Mouse (Mus musculus) layer of hippocampus, adult 9-11 months (tissue): ENCODE measurements around the gene Gm20481.
"Not testable (repeated sequence)": the region's sequence is repeated elsewhere in the genome, so short reads cannot be mapped to it uniquely, and the experiment has no call there.

Source experiments
- DNase-seq: peaks from one replicate; pipeline ENCODE4 v3.0.0; 2022

Gm20481 gene

DNA sequence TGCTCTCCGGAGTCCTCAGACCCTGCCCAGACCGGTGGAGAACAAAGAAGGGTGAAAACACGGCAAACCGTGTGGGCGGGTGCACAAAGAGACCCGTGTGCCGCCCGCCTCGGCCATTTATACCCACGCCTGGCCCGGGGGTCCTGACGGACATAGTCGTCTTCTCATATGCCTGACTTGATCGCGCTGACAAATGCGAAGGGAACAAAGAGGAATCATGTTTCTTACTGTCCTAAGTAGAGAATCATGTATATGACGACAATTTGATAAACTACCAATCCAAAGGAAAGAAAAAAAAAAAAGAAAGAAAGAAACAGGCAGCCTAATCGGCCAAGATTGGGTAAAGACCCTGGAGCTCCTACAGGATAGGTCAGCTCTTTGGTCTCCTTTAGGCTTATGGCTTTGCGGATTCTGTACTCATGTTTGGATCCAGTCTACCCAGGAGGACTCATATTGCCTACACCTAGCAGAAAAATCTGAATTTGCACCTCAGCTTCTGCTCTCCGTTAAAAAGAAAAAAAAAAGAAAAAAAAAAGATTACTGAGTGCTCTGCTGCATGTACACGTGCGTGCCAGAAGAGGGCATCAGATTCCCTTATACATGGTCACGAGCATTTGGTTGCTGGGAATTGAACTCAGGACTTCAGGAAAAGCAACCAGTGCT, 17.2 kb upstream of the Gm20481 start:
- peak; percentile 36 for DNase-seq

- DNase-seq: no peak
Measured at GRCm38 (mm10) chr17:34953258-34953657, 16.5 kb upstream of the Gm20481 start.

DNA sequence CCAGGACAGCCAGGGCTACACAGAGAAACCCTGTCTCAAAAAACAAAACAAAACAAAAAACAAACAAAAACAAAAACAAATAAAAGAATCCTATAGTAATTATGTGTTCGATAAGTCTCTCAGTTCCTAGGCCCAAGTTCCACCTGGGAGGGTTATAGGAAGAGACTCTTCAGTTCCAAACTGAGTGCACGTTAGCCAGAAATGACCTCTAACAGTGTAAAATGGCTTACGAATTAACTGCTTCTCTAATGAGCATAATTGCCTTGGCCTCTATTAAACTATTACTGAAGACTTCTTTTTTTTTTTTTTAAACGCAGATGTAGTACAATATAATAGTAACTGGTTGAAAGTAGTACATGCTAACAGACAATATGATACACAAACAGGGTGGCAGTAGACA, 15.8 kb upstream of the Gm20481 start:
- no peak for DNase-seq

DNA sequence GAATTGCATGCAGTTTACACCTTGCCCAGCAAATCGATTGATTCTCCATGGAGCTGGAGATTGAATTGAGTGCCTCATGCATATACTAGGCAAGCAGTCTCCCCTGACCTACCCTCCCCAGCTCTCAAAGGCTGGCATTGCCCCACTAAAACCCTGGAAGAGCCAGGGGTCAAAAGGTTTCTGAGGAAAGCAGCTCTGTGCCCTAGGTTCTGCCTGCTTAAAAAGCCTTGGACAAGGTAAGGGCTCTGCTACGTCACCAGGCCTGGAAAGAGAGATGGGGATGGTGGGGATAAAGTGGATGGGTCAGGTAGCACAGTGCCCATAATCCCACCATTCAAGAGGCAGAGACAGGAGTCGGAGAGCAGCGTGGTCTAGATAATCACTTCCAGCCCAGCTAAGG, 14.9 kb upstream of the Gm20481 start:
- no peak for DNase-seq

DNA sequence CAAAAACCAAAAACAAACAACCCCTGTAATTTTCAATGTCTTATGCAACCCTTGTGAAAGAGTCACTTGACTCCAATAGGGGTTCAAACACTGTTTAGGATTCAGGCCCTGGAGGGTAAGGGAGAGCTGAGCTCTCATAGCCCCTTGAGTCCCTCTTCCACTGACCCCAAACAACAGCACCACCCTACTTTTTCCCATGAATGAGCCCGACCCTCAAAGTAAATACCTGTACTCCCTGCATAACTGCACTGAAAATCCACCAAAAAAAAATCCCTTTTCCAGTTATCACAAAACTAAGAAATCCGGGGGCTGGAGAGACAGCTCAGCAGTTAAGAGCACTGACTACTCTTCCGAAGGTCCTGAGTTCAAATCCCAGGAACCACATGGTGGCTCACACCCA, 13.8 kb upstream of the Gm20481 start:
- no peak for DNase-seq

- DNase-seq: no peak
Measured at GRCm38 (mm10) chr17:34956340-34956739, 13.4 kb upstream of the Gm20481 start.

GRCm38 (mm10) chr17:34957291-34957690, 12.4 kb upstream of the Gm20481 start:
- not testable (repeated sequence) for DNase-seq

DNA sequence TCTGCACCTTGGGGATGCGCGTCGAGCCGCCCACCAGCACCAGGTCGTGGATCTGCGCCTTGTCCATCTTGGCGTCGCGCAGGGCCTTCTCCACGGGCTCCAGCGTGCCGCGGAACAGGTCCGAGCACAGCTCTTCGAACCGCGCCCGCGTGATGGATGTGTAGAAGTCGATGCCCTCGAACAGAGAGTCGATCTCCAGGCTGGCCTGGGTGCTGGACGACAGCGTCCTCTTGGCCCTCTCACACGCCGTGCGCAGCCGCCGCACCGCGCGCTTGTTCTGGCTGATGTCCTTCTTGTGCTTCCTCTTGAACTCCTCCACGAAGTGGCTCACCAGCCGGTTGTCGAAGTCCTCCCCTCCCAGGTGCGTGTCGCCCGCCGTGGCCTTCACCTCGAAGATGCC, 11.7 kb upstream of the Gm20481 start:
- DNase-seq: not testable (repeated sequence)

DNA sequence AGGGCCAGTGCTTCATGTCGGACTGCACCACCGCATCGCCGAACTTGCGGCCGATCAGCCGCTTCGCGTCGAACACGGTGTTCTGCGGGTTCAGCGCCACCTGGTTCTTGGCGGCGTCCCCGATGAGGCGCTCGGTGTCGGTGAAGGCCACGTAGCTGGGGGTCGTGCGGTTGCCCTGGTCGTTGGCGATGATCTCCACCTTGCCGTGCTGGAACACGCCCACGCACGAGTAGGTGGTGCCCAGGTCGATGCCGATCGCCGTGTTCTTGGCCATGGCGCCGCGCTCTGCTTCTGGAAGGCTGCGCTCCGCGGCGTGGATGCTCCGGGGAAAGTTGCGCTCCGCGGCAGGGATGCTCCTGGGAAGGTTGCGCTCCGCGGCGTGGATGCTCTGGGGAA, 11.0 kb upstream of the Gm20481 start:
- not testable (repeated sequence) for DNase-seq

- DNase-seq: peak; percentile 85
Measured at GRCm38 (mm10) chr17:34959130-34959778, 10.5 kb upstream of the Gm20481 start, which contains the start of gene Hspa1b. TSS of gene Hspa1b (minus strand) at chr17:34959238.

GRCm38 (mm10) chr17:34959881-34960515, 9.7 kb upstream of the Gm20481 start:
- no peak for DNase-seq

GRCm38 (mm10) chr17:34960702-34961493, 8.8 kb upstream of the Gm20481 start:
- DNase-seq: no peak

- DNase-seq: no peak
Measured at GRCm38 (mm10) chr17:34962125-34962524, 7.6 kb upstream of the Gm20481 start.

GRCm38 (mm10) chr17:34962841-34963240, 6.9 kb upstream of the Gm20481 start:
- no peak for DNase-seq

- no peak for DNase-seq
Measured at GRCm38 (mm10) chr17:34964640-34965049, 5.1 kb upstream of the Gm20481 start.

DNA sequence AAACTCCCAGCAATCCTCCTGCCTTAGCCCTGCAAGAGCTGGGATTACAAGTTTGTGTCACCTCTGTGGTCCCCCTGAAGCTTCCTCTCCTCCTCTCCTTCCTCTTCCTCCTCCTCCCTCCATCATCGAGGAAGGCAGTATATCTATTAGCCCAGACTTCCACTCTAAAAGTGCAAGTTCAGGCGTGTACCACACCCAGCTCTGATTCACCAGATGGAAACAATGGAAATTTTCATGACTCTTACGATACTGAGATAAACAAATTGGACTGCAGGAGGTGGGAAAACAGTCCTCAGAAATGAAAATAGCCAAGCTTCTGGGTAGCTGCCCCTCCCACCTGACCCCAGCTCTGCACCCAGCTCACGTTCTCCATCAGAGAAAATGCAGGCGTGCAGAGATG, 4.1 kb upstream of the Gm20481 start:
- DNase-seq: no peak

DNA sequence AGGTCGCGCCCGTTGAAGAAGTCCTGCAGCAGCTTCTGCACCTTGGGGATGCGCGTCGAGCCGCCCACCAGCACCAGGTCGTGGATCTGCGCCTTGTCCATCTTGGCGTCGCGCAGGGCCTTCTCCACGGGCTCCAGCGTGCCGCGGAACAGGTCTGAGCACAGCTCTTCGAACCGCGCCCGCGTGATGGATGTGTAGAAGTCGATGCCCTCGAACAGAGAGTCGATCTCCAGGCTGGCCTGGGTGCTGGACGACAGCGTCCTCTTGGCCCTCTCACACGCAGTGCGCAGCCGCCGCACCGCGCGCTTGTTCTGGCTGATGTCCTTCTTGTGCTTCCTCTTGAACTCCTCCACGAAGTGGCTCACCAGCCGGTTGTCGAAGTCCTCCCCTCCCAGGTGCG, 1.1 kb downstream of the Gm20481 start:
- not testable (repeated sequence) for DNase-seq

- DNase-seq: not testable (repeated sequence)
Measured at GRCm38 (mm10) chr17:34971694-34972068, 2.0 kb downstream of the Gm20481 start.

DNA sequence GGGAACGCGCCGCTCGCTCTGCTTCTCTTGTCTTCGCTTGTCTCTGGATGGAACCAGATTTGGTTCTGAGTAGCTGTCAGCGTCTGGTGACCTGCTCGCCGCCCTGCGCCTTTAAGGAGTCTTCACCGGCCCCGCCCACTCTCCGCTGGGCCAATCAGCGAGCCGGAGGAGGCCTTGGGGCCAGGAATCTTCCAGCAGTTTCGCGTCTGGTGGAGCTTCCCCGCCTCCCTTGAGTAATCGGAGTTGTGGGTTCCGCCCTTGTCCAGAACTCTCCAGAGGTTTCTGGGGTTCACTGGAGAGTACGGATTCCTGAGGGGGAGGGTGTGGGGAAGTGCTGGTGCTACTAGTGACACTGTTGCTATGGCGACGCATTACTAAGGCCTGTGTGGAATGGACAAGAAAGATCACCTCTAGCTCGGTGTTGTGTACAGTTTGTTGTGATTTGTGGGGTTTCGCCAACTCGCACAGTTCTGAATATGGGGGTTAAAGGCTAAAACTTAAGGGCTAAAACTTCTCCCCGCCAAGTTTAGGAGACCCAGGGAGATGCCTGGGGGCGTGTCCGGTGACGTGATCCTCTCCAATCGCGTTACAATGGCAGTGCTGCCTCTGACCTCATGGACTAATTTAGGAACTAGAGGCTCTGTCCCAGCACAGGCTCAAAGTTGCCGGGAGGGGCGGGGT, 2.5 kb downstream of the Gm20481 start, which contains the start of the genes Hspa1a and Hspa1l:
Hspa1a (minus strand) TSS at position 88 of the 681 bp plus-strand sequence.
Hspa1l (plus strand) TSS at position 635 of the 681 bp plus-strand sequence.
- peak; percentile 83 for DNase-seq

GRCm38 (mm10) chr17:34975581-34976492, 6.1 kb downstream of the Gm20481 start:
- DNase-seq: no peak

GRCm38 (mm10) chr17:34977000-34977399, 7.3 kb downstream of the Gm20481 start:
- no peak for DNase-seq
